Comparison of ENCODE assay signal across 13 mouse cellular contexts in the genomic region with DNA sequence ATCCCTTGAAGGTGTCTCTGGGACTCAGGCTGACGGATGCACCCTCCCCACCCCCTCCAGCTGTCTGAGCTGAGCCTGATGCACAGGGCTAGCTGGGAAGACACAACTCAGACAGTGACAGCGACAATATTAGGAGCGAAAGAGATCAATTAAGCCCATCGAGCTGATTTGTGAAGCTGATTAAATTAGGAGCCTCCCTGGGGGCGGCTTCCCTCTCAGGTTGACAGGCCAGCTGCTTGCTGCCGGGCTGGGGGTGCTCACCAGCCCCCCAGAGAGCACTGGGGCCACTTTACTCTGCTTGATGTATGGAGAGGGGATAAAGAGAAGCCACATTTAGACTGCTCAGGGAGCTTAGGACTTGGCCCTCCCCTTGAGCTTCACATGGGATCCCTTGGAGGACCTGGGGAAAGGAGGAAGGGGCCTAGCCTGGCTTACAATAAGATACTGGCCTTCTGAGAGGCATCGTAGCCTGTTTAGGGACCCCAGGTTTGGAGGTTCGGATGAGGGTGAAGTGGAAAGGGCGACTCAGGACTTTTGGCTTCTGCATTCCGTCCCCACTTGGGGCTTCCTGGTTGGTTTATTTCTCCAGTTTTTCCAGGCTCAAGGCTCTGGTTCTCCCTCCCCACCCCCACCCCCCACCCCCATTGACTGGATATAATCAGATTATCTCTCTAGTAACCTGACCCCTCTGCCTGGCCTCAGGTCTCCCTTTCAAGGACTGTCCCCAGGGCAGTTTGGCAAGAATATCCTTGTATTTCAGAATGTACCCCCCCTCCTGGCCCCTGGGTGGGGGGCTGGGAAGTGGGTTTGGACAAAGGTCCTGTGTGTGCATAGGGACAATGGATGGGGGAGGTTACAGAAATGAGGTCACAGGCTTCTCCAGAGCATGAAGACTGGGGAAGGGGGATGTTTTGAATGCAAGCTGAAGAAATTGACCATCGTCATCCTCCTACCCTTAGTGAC.
DNase-seq lines count a peak whose midpoint lies in the region; ATAC-seq and TF ChIP-seq lines count a peak whose summit lies in the region.
"Had no signal": no experiment of that assay in that cellular context is flagged by ENCODE, and none has a peak within 500 bp of the region (broad histone marks: within the 10 kb centered on the region; RNA-seq: fewer than 3 reads in every experiment).

No protein-coding gene starts in this region.

- peak; percentile 79 for DNase-seq in embryo, embryonic 10.5 days (ENCODE audit: low spot score)
- peak; percentile 61 for DNase-seq in midbrain, embryonic 14.5 days
- DNase-seq in adrenal gland, postnatal 36 days, result no peak
- DNase-seq in thymus, postnatal 4 days, result no peak
- DNase-seq in urinary bladder, adult 2 months (ENCODE audit: low spot score), result no peak
- DNase-seq: cerebellum, postnatal 10 days; lung, postnatal 10 days had no signal

- TF ChIP-seq POLR2A in ES-Bruce4 (IDR thresholded peaks at IDR 0.05; ENCODE audit: insufficient read depth, low read length), result no peak

- H3K27ac ChIP-seq in ES-Bruce4 (ENCODE audit: insufficient read depth, low read length), result no peak overlapping the region
- peak overlapping the region; percentile 34; the same call in 1 of the 2 replicates for H3K27ac ChIP-seq in forebrain, embryonic 16.5 days (ENCODE audit: low read length)
- H3K27ac ChIP-seq in midbrain, embryonic 14.5 days (replicated peaks; ENCODE audit: low read depth, low read length), result peak overlapping the region; percentile 47
- no peak overlapping the region for H3K27ac ChIP-seq in kidney, embryonic 16.5 days (ENCODE audit: low read length)
- H3K27ac ChIP-seq: intestine, embryonic 15.5 days; limb, embryonic 15.5 days had no signal

- no peak overlapping the region for H3K9ac ChIP-seq in ES-Bruce4 (ENCODE audit: low read depth, poor library complexity, severe bottlenecking)
- H3K9ac ChIP-seq in forebrain, embryonic 16.5 days (replicated peaks; ENCODE audit: low read depth, low read length), result peak overlapping the region; percentile 31; the same call in 1 of the 2 replicates
- no peak overlapping the region; the same call in 1 of the 2 replicates for H3K9ac ChIP-seq in midbrain, embryonic 14.5 days (replicated peaks; ENCODE audit: low read length)
- H3K9ac ChIP-seq in kidney, embryonic 16.5 days (replicated peaks; ENCODE audit: low read length), result no peak overlapping the region
- H3K9ac ChIP-seq: heart, embryonic 12.5 days; intestine, embryonic 15.5 days; limb, embryonic 15.5 days had no signal

- H3K27me3 ChIP-seq in ES-Bruce4 (ENCODE audit: control insufficient read depth, insufficient read depth, low read length, poor library complexity, severe bottlenecking), result no peaks in the 10 kb centered on the region
- no peaks in the 10 kb centered on the region for H3K27me3 ChIP-seq in forebrain, embryonic 16.5 days (replicated peaks; ENCODE audit: control insufficient read depth, insufficient read depth, low read length)
- H3K27me3 ChIP-seq in midbrain, embryonic 14.5 days (ENCODE audit: control insufficient read depth, insufficient read depth, low read length), result no peaks in the 10 kb centered on the region
- H3K27me3 ChIP-seq in kidney, embryonic 16.5 days (ENCODE audit: insufficient read depth, low read length), result no peaks in the 10 kb centered on the region
- H3K27me3 ChIP-seq: heart, embryonic 12.5 days; intestine, embryonic 15.5 days; limb, embryonic 15.5 days had no signal

- TF ChIP-seq CTCF in ES-Bruce4 (IDR thresholded peaks at IDR 0.05; ENCODE audit: low read depth, low read length), result no peak

- WGBS in forebrain, embryonic 16.5 days, result 20% methylated on average over 11 of the region's 11 CpGs
- 8% methylated on average over 11 of the region's 11 CpGs for WGBS in midbrain, embryonic 14.5 days
- WGBS in kidney, embryonic 16.5 days, result 45% methylated on average over 11 of the region's 11 CpGs

- no peaks in the 10 kb centered on the region for H3K9me3 ChIP-seq in ES-Bruce4 (replicated peaks; ENCODE audit: control insufficient read depth, insufficient read depth, low read length, poor library complexity, severe bottlenecking)
- H3K9me3 ChIP-seq in forebrain, embryonic 16.5 days (ENCODE audit: control insufficient read depth, low read length), result no peaks in the 10 kb centered on the region
- no peaks in the 10 kb centered on the region for H3K9me3 ChIP-seq in midbrain, embryonic 14.5 days (ENCODE audit: control insufficient read depth, low read length)
- no peaks in the 10 kb centered on the region for H3K9me3 ChIP-seq in kidney, embryonic 16.5 days (ENCODE audit: low read length)
- H3K9me3 ChIP-seq: heart, embryonic 12.5 days; intestine, embryonic 15.5 days; limb, embryonic 15.5 days had no signal

- H3K4me2 ChIP-seq in forebrain, embryonic 16.5 days (ENCODE audit: low read length), result no peak overlapping the region
- no peak overlapping the region for H3K4me2 ChIP-seq in midbrain, embryonic 14.5 days (ENCODE audit: low read length)
- no peak overlapping the region for H3K4me2 ChIP-seq in kidney, embryonic 16.5 days (replicated peaks; ENCODE audit: low read depth, low read length)
- H3K4me2 ChIP-seq: heart, embryonic 12.5 days; intestine, embryonic 15.5 days; limb, embryonic 15.5 days had no signal

- no peak overlapping the region for H3K4me3 ChIP-seq in ES-Bruce4 (ENCODE audit: low read depth, low read length)
- no peak overlapping the region for H3K4me3 ChIP-seq in forebrain, embryonic 16.5 days (replicated peaks; ENCODE audit: low read length)
- H3K4me3 ChIP-seq in midbrain, embryonic 14.5 days (replicated peaks; ENCODE audit: low read depth, low read length), result no peak overlapping the region
- no peak overlapping the region for H3K4me3 ChIP-seq in kidney, embryonic 16.5 days (ENCODE audit: low read length)
- H3K4me3 ChIP-seq: heart, embryonic 12.5 days; intestine, embryonic 15.5 days; limb, embryonic 15.5 days had no signal

- H3K4me1 ChIP-seq in ES-Bruce4 (ENCODE audit: control insufficient read depth, insufficient read depth, low read length), result no peaks in the 10 kb centered on the region
- H3K4me1 ChIP-seq in forebrain, embryonic 16.5 days (replicated peaks; ENCODE audit: control insufficient read depth, insufficient read depth, low read length), result peaks cover 19% of the 10 kb centered on the region
- peaks cover 26% of the 10 kb centered on the region for H3K4me1 ChIP-seq in midbrain, embryonic 14.5 days (ENCODE audit: control insufficient read depth, insufficient read depth, low read length)
- H3K4me1 ChIP-seq in kidney, embryonic 16.5 days (ENCODE audit: insufficient read depth, low read length), result peaks cover 4% of the 10 kb centered on the region
- H3K4me1 ChIP-seq: intestine, embryonic 15.5 days had no signal

- peak; percentile 30 for ATAC-seq in forebrain, embryonic 16.5 days
- peak; percentile 50; the same call in 1 of the 2 replicates for ATAC-seq in midbrain, embryonic 14.5 days (ENCODE audit: low FRiP score, low TSS enrichment)
- ATAC-seq in kidney, embryonic 16.5 days (ENCODE audit: low FRiP score, low TSS enrichment), result no peak
- ATAC-seq: intestine, embryonic 15.5 days had no signal

- TF ChIP-seq EP300 in ES-Bruce4 (IDR thresholded peaks at IDR 0.05; ENCODE audit: insufficient read depth, low read depth, low read length), result 0 out of 2 replicates have a peak, but pooled peaks have one; percentile 7

- no peaks in the 10 kb centered on the region for H3K36me3 ChIP-seq in ES-Bruce4 (ENCODE audit: control insufficient read depth, insufficient read depth, low read length, poor library complexity, severe bottlenecking)
- no peaks in the 10 kb centered on the region for H3K36me3 ChIP-seq in forebrain, embryonic 16.5 days (ENCODE audit: control insufficient read depth, insufficient read depth)
- no peaks in the 10 kb centered on the region for H3K36me3 ChIP-seq in midbrain, embryonic 14.5 days (ENCODE audit: control insufficient read depth, insufficient read depth, low read length)
- H3K36me3 ChIP-seq in kidney, embryonic 16.5 days (ENCODE audit: insufficient read depth, low read length), result no peaks in the 10 kb centered on the region
- H3K36me3 ChIP-seq: heart, embryonic 12.5 days; intestine, embryonic 15.5 days; limb, embryonic 15.5 days had no signal

Comparison
In these comparisons a context has a peak if more than half of its experiments do, and no peak if none do; other contexts are left out.
1. H3K27ac ChIP-seq: peak in forebrain, embryonic 16.5 days (single experiment) and midbrain, embryonic 14.5 days (single experiment); none in ES-Bruce4 (single experiment) and kidney, embryonic 16.5 days (single experiment).
2. DNase-seq: peak in embryo, embryonic 10.5 days (single experiment) and midbrain, embryonic 14.5 days (single experiment); none in adrenal gland, postnatal 36 days (0 of 2), thymus, postnatal 4 days (single experiment) and urinary bladder, adult 2 months (single experiment).